Mouse (Mus musculus): ENCODE measurements around the gene Baz2b. TPM values are rescaled to one million over a fixed set of nuclear protein-coding genes. Genes with fewer than 3 reads are reported as not detected.

The Baz2b gene
- polyA plus RNA-seq, 1 experiment from 2014 or later: 71.0 TPM

- H3K4me3 ChIP-seq (ENCODE audit: low read depth, low read length): no peak overlapping the region
- H3K4me1 ChIP-seq (ENCODE audit: control insufficient read depth, insufficient read depth, low read length): no peaks in the 10 kb centered on the region
- no peak for DNase-seq (ENCODE audit: low spot score)
- 76% methylated on average over 2 of the region's 2 CpGs for WGBS
- H3K27ac ChIP-seq (ENCODE audit: low read depth, low read length): no peak overlapping the region
- no peak overlapping the region for H3K9ac ChIP-seq (ENCODE audit: low read length)
- H3K27me3 ChIP-seq (ENCODE audit: control insufficient read depth, insufficient read depth, low read length): no peaks in the 10 kb centered on the region
- ATAC-seq (ENCODE audit: insufficient read depth, low FRiP score, low TSS enrichment): no peak
- H3K9me3 ChIP-seq (ENCODE audit: control insufficient read depth, low read length): no peaks in the 10 kb centered on the region
- no peak overlapping the region for H3K4me2 ChIP-seq (ENCODE audit: low read depth)
- no peaks in the 10 kb centered on the region for H3K36me3 ChIP-seq (ENCODE audit: control insufficient read depth, insufficient read depth, low read length)
Measured at GRCm38 (mm10) chr2:60133072-60133471, 76.6 kb downstream of the Baz2b start.

GRCm38 (mm10) chr2:60132269-60133042 is 77.2 kb downstream of the Baz2b start:
- H3K4me2 ChIP-seq (ENCODE audit: low read depth): no peak overlapping the region
- no peaks in the 10 kb centered on the region for H3K4me1 ChIP-seq (ENCODE audit: control insufficient read depth, insufficient read depth, low read length)
- ATAC-seq (ENCODE audit: insufficient read depth, low FRiP score, low TSS enrichment): no peak
- H3K4me3 ChIP-seq (ENCODE audit: low read depth, low read length): no peak overlapping the region
- no peak overlapping the region for H3K27ac ChIP-seq (ENCODE audit: low read depth, low read length)
- H3K9ac ChIP-seq (ENCODE audit: low read length): no peak overlapping the region
- H3K9me3 ChIP-seq (ENCODE audit: control insufficient read depth, low read length): no peaks in the 10 kb centered on the region
- 63% methylated on average over 10 of the region's 10 CpGs for WGBS
- H3K36me3 ChIP-seq (ENCODE audit: control insufficient read depth, insufficient read depth, low read length): no peaks in the 10 kb centered on the region
- no peaks in the 10 kb centered on the region for H3K27me3 ChIP-seq (ENCODE audit: control insufficient read depth, insufficient read depth, low read length)
- DNase-seq (ENCODE audit: low spot score): no peak

GRCm38 (mm10) chr2:60128631-60129030 is 81.0 kb downstream of the Baz2b start:
- H3K4me2 ChIP-seq (ENCODE audit: low read depth): no peak overlapping the region
- H3K4me3 ChIP-seq (ENCODE audit: low read depth, low read length): no peak overlapping the region
- no peaks in the 10 kb centered on the region for H3K4me1 ChIP-seq (ENCODE audit: control insufficient read depth, insufficient read depth, low read length)
- ATAC-seq (ENCODE audit: insufficient read depth, low FRiP score, low TSS enrichment) (no peak), DNase-seq (ENCODE audit: low spot score) (no peak)
- no peak overlapping the region for H3K9ac ChIP-seq (ENCODE audit: low read length)
- no peaks in the 10 kb centered on the region for H3K27me3 ChIP-seq (ENCODE audit: control insufficient read depth, insufficient read depth, low read length)
- H3K9me3 ChIP-seq (ENCODE audit: control insufficient read depth, low read length): no peaks in the 10 kb centered on the region
- H3K36me3 ChIP-seq (ENCODE audit: control insufficient read depth, insufficient read depth, low read length): no peaks in the 10 kb centered on the region
- 96% methylated on average over 7 of the region's 7 CpGs for WGBS
- no peak overlapping the region for H3K27ac ChIP-seq (ENCODE audit: low read depth, low read length)

- no peak for ATAC-seq (ENCODE audit: insufficient read depth, low FRiP score, low TSS enrichment)
- no peak overlapping the region for H3K9ac ChIP-seq (ENCODE audit: low read length)
- H3K4me3 ChIP-seq (ENCODE audit: low read depth, low read length): 0 out of 2 replicates have a peak overlapping the region, but pooled peaks have one; percentile 2
Measured at GRCm38 (mm10) chr2:60126831-60127230, 82.8 kb downstream of the Baz2b start.

GRCm38 (mm10) chr2:60126292-60126691 is 83.3 kb downstream of the Baz2b start:
- peaks cover 8% of the 10 kb centered on the region; the same call in 1 of the 2 replicates for H3K4me1 ChIP-seq (ENCODE audit: control insufficient read depth, insufficient read depth, low read length)
- H3K27me3 ChIP-seq (ENCODE audit: control insufficient read depth, insufficient read depth, low read length): no peaks in the 10 kb centered on the region
- DNase-seq (ENCODE audit: low spot score) (no peak), ATAC-seq (ENCODE audit: insufficient read depth, low FRiP score, low TSS enrichment) (no peak)
- whole genome bisulfite sequencing: 7% methylated on average over 8 of the region's 8 CpGs
- peak overlapping the region; percentile 68 for H3K4me2 ChIP-seq (ENCODE audit: low read depth)
- H3K9ac ChIP-seq (ENCODE audit: low read length): peak overlapping the region; percentile 100
- H3K4me3 ChIP-seq (ENCODE audit: low read depth, low read length): peak overlapping the region; percentile 96
- H3K36me3 ChIP-seq (ENCODE audit: control insufficient read depth, insufficient read depth, low read length): no peaks in the 10 kb centered on the region
- H3K9me3 ChIP-seq (ENCODE audit: control insufficient read depth, low read length): no peaks in the 10 kb centered on the region
- H3K27ac ChIP-seq (ENCODE audit: low read depth, low read length): no peak overlapping the region; the same call in 1 of the 2 replicates

More at GRCm38 (mm10) chr2:60126831-60127230, 82.8 kb downstream of the Baz2b start:
- Histone ChIP-seq H3K4me1 (ENCODE audit: control insufficient read depth, insufficient read depth, low read length) (peaks cover 5% of the 10 kb centered on the region; the same call in 1 of the 2 replicates), H3K27me3 (ENCODE audit: control insufficient read depth, insufficient read depth, low read length) (no peaks in the 10 kb centered on the region), H3K9me3 (ENCODE audit: control insufficient read depth, low read length) (no peaks in the 10 kb centered on the region), H3K27ac (ENCODE audit: low read depth, low read length) (no peak overlapping the region), H3K4me2 (ENCODE audit: low read depth) (peak overlapping the region; percentile 68), H3K36me3 (ENCODE audit: control insufficient read depth, insufficient read depth, low read length) (no peaks in the 10 kb centered on the region)
- DNase-seq (ENCODE audit: low spot score): peak; percentile 55
- 16% methylated on average over 7 of the region's 7 CpGs for WGBS

GRCm38 (mm10) chr2:60125049-60126004 is 84.3 kb downstream of the Baz2b start:
- Histone ChIP-seq H3K36me3 (ENCODE audit: control insufficient read depth, insufficient read depth, low read length) (no peaks in the 10 kb centered on the region), H3K9ac (ENCODE audit: low read length) (peak overlapping the region; percentile 100), H3K4me1 (ENCODE audit: control insufficient read depth, insufficient read depth, low read length) (peaks cover 10% of the 10 kb centered on the region), H3K27me3 (ENCODE audit: control insufficient read depth, insufficient read depth, low read length) (no peaks in the 10 kb centered on the region), H3K27ac (ENCODE audit: low read depth, low read length) (peak overlapping the region; percentile 100), H3K4me3 (ENCODE audit: low read depth, low read length) (peak overlapping the region; percentile 96), H3K9me3 (ENCODE audit: control insufficient read depth, low read length) (no peaks in the 10 kb centered on the region), H3K4me2 (ENCODE audit: low read depth) (peak overlapping the region; percentile 68)
- 0% methylated on average over 33 of the region's 83 CpGs for WGBS
- peak; percentile 78 for DNase-seq (ENCODE audit: low spot score)
- peak; percentile 67 for ATAC-seq (ENCODE audit: insufficient read depth, low FRiP score, low TSS enrichment)

GRCm38 (mm10) chr2:60124648-60125048 is 85.0 kb downstream of the Baz2b start:
- no peaks in the 10 kb centered on the region for H3K9me3 ChIP-seq (ENCODE audit: control insufficient read depth, low read length)
- DNase-seq (ENCODE audit: low spot score): peak; percentile 74
- 2% methylated on average over 11 of the region's 47 CpGs for WGBS
- no peaks in the 10 kb centered on the region for H3K36me3 ChIP-seq (ENCODE audit: control insufficient read depth, insufficient read depth, low read length)
- peak overlapping the region; percentile 68 for H3K4me2 ChIP-seq (ENCODE audit: low read depth)
- H3K27me3 ChIP-seq (ENCODE audit: control insufficient read depth, insufficient read depth, low read length): no peaks in the 10 kb centered on the region
- peak overlapping the region; percentile 100 for H3K27ac ChIP-seq (ENCODE audit: low read depth, low read length)
- H3K9ac ChIP-seq (ENCODE audit: low read length): peak overlapping the region; percentile 100
- peaks cover 15% of the 10 kb centered on the region for H3K4me1 ChIP-seq (ENCODE audit: control insufficient read depth, insufficient read depth, low read length)
- H3K4me3 ChIP-seq (ENCODE audit: low read depth, low read length): peak overlapping the region; percentile 96
- peak; percentile 53 for ATAC-seq (ENCODE audit: insufficient read depth, low FRiP score, low TSS enrichment)

GRCm38 (mm10) chr2:60123911-60124647 is 85.6 kb downstream of the Baz2b start:
- peak overlapping the region; percentile 100 for H3K27ac ChIP-seq (ENCODE audit: low read depth, low read length)
- DNase-seq (ENCODE audit: low spot score): no peak
- no peaks in the 10 kb centered on the region for H3K9me3 ChIP-seq (ENCODE audit: control insufficient read depth, low read length)
- peak overlapping the region; percentile 96 for H3K4me3 ChIP-seq (ENCODE audit: low read depth, low read length)
- no peaks in the 10 kb centered on the region for H3K27me3 ChIP-seq (ENCODE audit: control insufficient read depth, insufficient read depth, low read length)
- 0 out of 2 replicates have a peak, but pooled peaks have one; percentile 1 for ATAC-seq (ENCODE audit: insufficient read depth, low FRiP score, low TSS enrichment)
- H3K4me2 ChIP-seq (ENCODE audit: low read depth): peak overlapping the region; percentile 68
- 7% methylated on average over 13 of the region's 13 CpGs for WGBS
- H3K4me1 ChIP-seq (ENCODE audit: control insufficient read depth, insufficient read depth, low read length): peaks cover 17% of the 10 kb centered on the region
- H3K9ac ChIP-seq (ENCODE audit: low read length): peak overlapping the region; percentile 100
- H3K36me3 ChIP-seq (ENCODE audit: control insufficient read depth, insufficient read depth, low read length): no peaks in the 10 kb centered on the region

Measured in neural tube, embryonic 11.5 days (tissue).